Mouse (Mus musculus): Measurements from ENCODE around the gene Hist1h1e. TPM values are rescaled to one million over a fixed set of nuclear protein-coding genes. Genes with fewer than 3 reads are reported as not detected.

Hist1h1e gene
- polyA plus RNA-seq, 1 experiment = 4.6 TPM

- Histone ChIP-seq H3K27ac (ENCODE audit: insufficient read depth, low read length) (no peak overlapping the region), H3K4me3 (ENCODE audit: insufficient read depth, low read length) (no peak overlapping the region), H3K4me1 (ENCODE audit: control insufficient read depth, insufficient read depth, low read length) (no peaks in the 10 kb centered on the region)
- TF ChIP-seq POLR2A (IDR thresholded peaks at IDR 0.05; ENCODE audit: extremely low read depth, insufficient read depth, low read length) = no peak
- TF ChIP-seq CTCF (IDR thresholded peaks at IDR 0.05; ENCODE audit: extremely low read depth, insufficient read depth, low read length) = no peak
Observed at GRCm38 (mm10) chr13:23611638-23612037, 10.7 kb downstream of the Hist1h1e start.

GRCm38 (mm10) chr13:23610393-23610792 is 12.0 kb downstream of the Hist1h1e start:
- TF ChIP-seq POLR2A (IDR thresholded peaks at IDR 0.05; ENCODE audit: extremely low read depth, insufficient read depth, low read length) (no peak), CTCF (IDR thresholded peaks at IDR 0.05; ENCODE audit: extremely low read depth, insufficient read depth, low read length) (no peak)
- Histone ChIP-seq H3K27ac (ENCODE audit: insufficient read depth, low read length) (no peak overlapping the region), H3K4me3 (ENCODE audit: insufficient read depth, low read length) (no peak overlapping the region), H3K4me1 (ENCODE audit: control insufficient read depth, insufficient read depth, low read length) (no peaks in the 10 kb centered on the region)

GRCm38 (mm10) chr13:23609844-23610243 is 12.5 kb downstream of the Hist1h1e start:
- Histone ChIP-seq H3K4me1 (ENCODE audit: control insufficient read depth, insufficient read depth, low read length) (no peaks in the 10 kb centered on the region), H3K27ac (ENCODE audit: insufficient read depth, low read length) (no peak overlapping the region), H3K4me3 (ENCODE audit: insufficient read depth, low read length) (no peak overlapping the region)
- TF ChIP-seq POLR2A (IDR thresholded peaks at IDR 0.05; ENCODE audit: extremely low read depth, insufficient read depth, low read length) = no peak
- TF ChIP-seq CTCF (IDR thresholded peaks at IDR 0.05; ENCODE audit: extremely low read depth, insufficient read depth, low read length) = no peak

GRCm38 (mm10) chr13:23609209-23609608 is 13.1 kb downstream of the Hist1h1e start:
- Histone ChIP-seq H3K4me1 (ENCODE audit: control insufficient read depth, insufficient read depth, low read length) (no peaks in the 10 kb centered on the region), H3K27ac (ENCODE audit: insufficient read depth, low read length) (no peak overlapping the region), H3K4me3 (ENCODE audit: insufficient read depth, low read length) (no peak overlapping the region)
- TF ChIP-seq POLR2A (IDR thresholded peaks at IDR 0.05; ENCODE audit: extremely low read depth, insufficient read depth, low read length) (no peak), CTCF (IDR thresholded peaks at IDR 0.05; ENCODE audit: extremely low read depth, insufficient read depth, low read length) (no peak)

GRCm38 (mm10) chr13:23605052-23605451 is 17.3 kb downstream of the Hist1h1e start:
- TF ChIP-seq CTCF (IDR thresholded peaks at IDR 0.05; ENCODE audit: extremely low read depth, insufficient read depth, low read length) (no peak), POLR2A (IDR thresholded peaks at IDR 0.05; ENCODE audit: extremely low read depth, insufficient read depth, low read length) (no peak)
- Histone ChIP-seq H3K4me1 (ENCODE audit: control insufficient read depth, insufficient read depth, low read length) (no peaks in the 10 kb centered on the region), H3K4me3 (ENCODE audit: insufficient read depth, low read length) (no peak overlapping the region), H3K27ac (ENCODE audit: insufficient read depth, low read length) (no peak overlapping the region)

GRCm38 (mm10) chr13:23604452-23604851 is 17.9 kb downstream of the Hist1h1e start:
- H3K4me1 ChIP-seq (ENCODE audit: control insufficient read depth, insufficient read depth, low read length) = no peaks in the 10 kb centered on the region
- TF ChIP-seq CTCF (IDR thresholded peaks at IDR 0.05; ENCODE audit: extremely low read depth, insufficient read depth, low read length) (no peak), POLR2A (IDR thresholded peaks at IDR 0.05; ENCODE audit: extremely low read depth, insufficient read depth, low read length) (no peak)
- H3K27ac ChIP-seq (ENCODE audit: insufficient read depth, low read length) = no peak overlapping the region
- no peak overlapping the region for H3K4me3 ChIP-seq (ENCODE audit: insufficient read depth, low read length)

- no peaks in the 10 kb centered on the region for H3K4me1 ChIP-seq (ENCODE audit: control insufficient read depth, insufficient read depth, low read length)
- no peak overlapping the region for H3K27ac ChIP-seq (ENCODE audit: insufficient read depth, low read length)
- TF ChIP-seq POLR2A (IDR thresholded peaks at IDR 0.05; ENCODE audit: extremely low read depth, insufficient read depth, low read length) = no peak
- no peak for TF ChIP-seq CTCF (IDR thresholded peaks at IDR 0.05; ENCODE audit: extremely low read depth, insufficient read depth, low read length)
- no peak overlapping the region for H3K4me3 ChIP-seq (ENCODE audit: insufficient read depth, low read length)
Observed at GRCm38 (mm10) chr13:23603182-23603699, 19.1 kb downstream of the Hist1h1e start.

GRCm38 (mm10) chr13:23597957-23598356 is 24.4 kb downstream of the Hist1h1e start:
- no peaks in the 10 kb centered on the region for H3K4me1 ChIP-seq (ENCODE audit: control insufficient read depth, insufficient read depth, low read length)
- no peak overlapping the region for H3K4me3 ChIP-seq (ENCODE audit: insufficient read depth, low read length)
- TF ChIP-seq POLR2A (IDR thresholded peaks at IDR 0.05; ENCODE audit: extremely low read depth, insufficient read depth, low read length) = no peak
- TF ChIP-seq CTCF (IDR thresholded peaks at IDR 0.05; ENCODE audit: extremely low read depth, insufficient read depth, low read length) = peak; percentile 67
- no peak overlapping the region for H3K27ac ChIP-seq (ENCODE audit: insufficient read depth, low read length)

GRCm38 (mm10) chr13:23595622-23596372 is 26.6 kb downstream of the Hist1h1e start:
- Histone ChIP-seq H3K4me3 (ENCODE audit: insufficient read depth, low read length) (no peak overlapping the region), H3K27ac (ENCODE audit: insufficient read depth, low read length) (no peak overlapping the region)
- no peak for TF ChIP-seq POLR2A (IDR thresholded peaks at IDR 0.05; ENCODE audit: extremely low read depth, insufficient read depth, low read length)
- TF ChIP-seq CTCF (IDR thresholded peaks at IDR 0.05; ENCODE audit: extremely low read depth, insufficient read depth, low read length) = no peak

GRCm38 (mm10) chr13:23595185-23595584 is 27.2 kb downstream of the Hist1h1e start:
- Histone ChIP-seq H3K4me3 (ENCODE audit: insufficient read depth, low read length) (no peak overlapping the region), H3K27ac (ENCODE audit: insufficient read depth, low read length) (no peak overlapping the region), H3K4me1 (ENCODE audit: control insufficient read depth, insufficient read depth, low read length) (no peaks in the 10 kb centered on the region)
- TF ChIP-seq POLR2A (IDR thresholded peaks at IDR 0.05; ENCODE audit: extremely low read depth, insufficient read depth, low read length) = no peak
- TF ChIP-seq CTCF (IDR thresholded peaks at IDR 0.05; ENCODE audit: extremely low read depth, insufficient read depth, low read length) = no peak

More at GRCm38 (mm10) chr13:23595622-23596372, 26.6 kb downstream of the Hist1h1e start:
- H3K4me1 ChIP-seq (ENCODE audit: control insufficient read depth, insufficient read depth, low read length) = no peaks in the 10 kb centered on the region
